Mouse (Mus musculus): ENCODE measurements around the gene Bcan. TPM values are rescaled to one million over a fixed set of nuclear protein-coding genes. Genes with fewer than 3 reads are reported as not detected.

Bcan gene
- total and polyA plus RNA-seq, 3 experiments, result 0.04 TPM; not detected in 2

DNA sequence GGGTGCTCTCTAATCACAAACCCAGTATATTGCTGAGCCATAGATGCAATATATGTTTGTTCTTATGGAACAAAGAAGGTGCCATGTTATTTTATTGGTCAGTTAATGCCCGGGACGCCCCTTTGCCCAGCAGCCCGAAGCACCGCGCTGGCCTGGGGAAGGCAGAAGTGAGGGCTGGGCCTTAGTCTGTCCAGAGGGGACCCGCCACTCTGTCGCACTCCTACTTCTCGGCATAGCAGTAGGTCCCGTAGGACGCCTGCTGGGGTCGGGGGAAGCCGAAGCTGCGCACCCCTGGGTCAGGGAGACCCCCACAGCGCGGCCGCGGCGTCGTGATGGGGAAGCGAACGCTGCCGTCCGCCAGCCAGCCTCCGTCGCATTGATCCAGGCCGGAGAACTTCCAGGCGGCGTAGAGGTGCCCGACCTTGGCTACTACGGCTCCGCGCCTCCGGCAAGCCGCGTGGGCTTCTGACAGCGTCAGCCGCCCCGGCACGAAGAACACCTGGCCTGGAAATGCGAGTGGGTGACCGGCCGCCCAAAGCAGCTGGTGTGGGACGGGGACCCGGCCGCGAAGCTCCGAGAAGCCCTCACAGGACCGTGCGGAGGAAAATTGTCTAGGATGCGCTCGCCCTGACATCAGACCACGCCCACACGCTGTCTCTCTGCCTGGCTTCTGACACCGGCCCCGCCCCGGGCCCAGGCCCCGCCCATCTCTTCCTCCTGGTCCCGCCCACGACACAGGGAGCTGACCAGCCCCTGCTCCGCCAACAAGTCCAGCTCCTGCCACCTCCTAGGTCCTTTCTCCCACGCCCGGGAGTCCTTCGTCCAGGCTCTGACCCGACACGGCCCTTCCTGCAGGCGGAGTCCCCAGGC, 22.5 kb upstream of the Bcan start:
- H3K36me3 ChIP-seq (replicated peaks in 1 of 2; ENCODE audit: control insufficient read depth in 1 of 2, insufficient read depth in 1 of 2, low read length in 1 of 2), result no peaks in the 10 kb centered on the region
- in situ Hi-C loops (cut with MboI; ENCODE audit: low pct_ligation_motif_present, low pct_unique_long_range_greater_than_20kb, low sequenced_read_pairs), result loop anchor here (5.0 kb wide), 1 partner anchor 60 kb away; the partner anchor contains the start of gene Iqgap3
- TF ChIP-seq SMC3 (IDR thresholded peaks at IDR 0.05; ENCODE audit: low read depth, low read length) (no peak), UBTF (IDR thresholded peaks at IDR 0.05; ENCODE audit: low read depth, low read length) (no peak), ZKSCAN1 (IDR thresholded peaks at IDR 0.05; ENCODE audit: borderline replicate concordance, low read depth, low read length) (no peak), NELFE (IDR thresholded peaks at IDR 0.05; ENCODE audit: low read depth, low read length) (no peak), CTCF (conservative IDR thresholded peaks at IDR 0.05 in 1 of 2, IDR thresholded peaks at IDR 0.05 in 1 of 2; ENCODE audit: low read depth in 2 of 2, low read length in 2 of 2) (no peak), GABPA (IDR thresholded peaks at IDR 0.05; ENCODE audit: insufficient replicate concordance, low read depth, low read length) (no peak), USF2 (conservative IDR thresholded peaks at IDR 0.05; ENCODE audit: low read depth, low read length) (no peak)
- no peak overlapping the region for H3K9ac ChIP-seq (ENCODE audit: insufficient read depth, low read depth)
- H3K4me2 ChIP-seq (ENCODE audit: insufficient read depth, low read depth, poor library complexity, severe bottlenecking), result peak overlapping the region; percentile 82
- H3K4me1 ChIP-seq (ENCODE audit: control insufficient read depth in 1 of 2, insufficient read depth in 2 of 2), result peaks cover 12 to 18% of the 10 kb centered on the region in 2 experiments; a peak in 3 of 4 replicates
- H3K79me2 ChIP-seq (replicated peaks; ENCODE audit: control insufficient read depth, extremely low read depth, insufficient read depth, poor library complexity, severe bottlenecking), result no peaks in the 10 kb centered on the region
- DNase-seq (ENCODE audit: extremely low read depth), result peak; percentile 43
- peaks cover 84% of the 10 kb centered on the region for H3K27me3 ChIP-seq (replicated peaks)
- H3K4me3 ChIP-seq (replicated peaks in 1 of 3; ENCODE audit: low read depth in 2 of 3, low read length in 2 of 3, poor library complexity in 1 of 3), result peak overlapping the region in 1 of 3 experiments; percentile 55
- peaks cover 20% of the 10 kb centered on the region for H3K9me3 ChIP-seq (replicated peaks; ENCODE audit: low read length)
- dilution Hi-C loops (cut with MboI; ENCODE audit: extremely low pct_ligation_motif_present, extremely low pct_unique_long_range_greater_than_20kb, low sequenced_read_pairs), result no loop called here
- H3K27ac ChIP-seq (ENCODE audit: insufficient read depth, low read depth), result no peak overlapping the region

DNA sequence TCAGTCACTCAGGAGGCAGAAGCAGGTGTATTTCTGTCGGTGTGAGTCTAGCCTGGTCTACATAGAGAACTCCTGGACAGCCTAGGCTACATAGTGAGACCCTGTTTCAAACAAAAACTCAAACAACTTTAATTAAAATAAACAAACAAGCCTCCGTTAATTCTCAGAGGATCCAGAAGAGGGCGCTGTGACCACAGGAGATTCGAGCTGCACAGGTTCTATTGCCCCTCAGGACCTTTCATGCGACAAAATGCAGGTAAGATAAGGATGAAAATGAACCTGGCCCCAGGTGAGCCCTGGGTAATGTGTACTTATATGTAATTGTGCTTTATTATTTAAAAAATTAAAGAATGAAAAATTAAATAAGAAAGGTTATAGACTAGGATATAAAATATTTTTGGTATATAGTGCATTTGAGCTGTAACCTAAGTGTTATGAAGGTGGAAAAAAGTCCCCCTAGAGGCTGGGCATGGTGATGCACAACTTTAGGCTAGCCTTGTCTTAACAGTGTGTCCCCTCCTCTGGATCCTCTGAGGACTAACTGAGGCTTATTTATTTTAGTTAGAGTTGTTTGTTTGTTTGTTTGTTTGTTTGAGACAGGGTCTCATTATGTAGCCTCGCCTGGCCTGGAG, 10.7 kb upstream of the Bcan start:
- H3K4me2 ChIP-seq (ENCODE audit: insufficient read depth, low read depth, poor library complexity, severe bottlenecking), result no peak overlapping the region; the same call in 1 of the 2 replicates
- no peaks in the 10 kb centered on the region for H3K36me3 ChIP-seq (replicated peaks in 1 of 2; ENCODE audit: control insufficient read depth in 1 of 2, insufficient read depth in 1 of 2, low read length in 1 of 2)
- H3K79me2 ChIP-seq (replicated peaks; ENCODE audit: control insufficient read depth, extremely low read depth, insufficient read depth, poor library complexity, severe bottlenecking), result no peaks in the 10 kb centered on the region
- H3K9me3 ChIP-seq (replicated peaks; ENCODE audit: low read length), result peaks cover 16% of the 10 kb centered on the region
- peak; percentile 64 for DNase-seq (ENCODE audit: extremely low read depth)
- no peak overlapping the region for H3K27ac ChIP-seq (ENCODE audit: insufficient read depth, low read depth)
- H3K9ac ChIP-seq (ENCODE audit: insufficient read depth, low read depth), result no peak overlapping the region
- peaks cover 54% of the 10 kb centered on the region for H3K27me3 ChIP-seq (replicated peaks)
- peak; percentile 66 to 67 for TF ChIP-seq CTCF (conservative IDR thresholded peaks at IDR 0.05 in 1 of 2, IDR thresholded peaks at IDR 0.05 in 1 of 2; ENCODE audit: low read depth in 2 of 2, low read length in 2 of 2)
- no peak for TF ChIP-seq MEF2A (IDR thresholded peaks at IDR 0.05; ENCODE audit: borderline replicate concordance, low read depth, low read length)
- TF ChIP-seq SMC3 (IDR thresholded peaks at IDR 0.05; ENCODE audit: low read depth, low read length), result peak; percentile 52
- peak; percentile 55 for TF ChIP-seq RAD21 (IDR thresholded peaks at IDR 0.05; ENCODE audit: low read depth, low read length)
- H3K4me1 ChIP-seq (ENCODE audit: control insufficient read depth in 1 of 2, insufficient read depth in 2 of 2), result no peaks in the 10 kb centered on the region
- in situ Hi-C loops (cut with MboI; ENCODE audit: low pct_ligation_motif_present, low pct_unique_long_range_greater_than_20kb, low sequenced_read_pairs) (no loop called here), dilution Hi-C loops (cut with MboI; ENCODE audit: extremely low pct_ligation_motif_present, extremely low pct_unique_long_range_greater_than_20kb, low sequenced_read_pairs) (no loop called here)
- H3K4me3 ChIP-seq (replicated peaks in 1 of 3; ENCODE audit: low read depth in 2 of 3, low read length in 2 of 3, poor library complexity in 1 of 3), result no peak overlapping the region
